Mouse (Mus musculus) embryonic stem cell, embryonic (primary cell): ENCODE data around the gene Syt7.

ENCODE experiments used
- CTCF ChIA-PET, 4 experiments: fragments of 300-600 bp in 2 of 4; fragments of 350-600 bp in 2 of 4; sonication (Branson Sonifier 250); formaldehyde crosslinking; loops; one replicate each; lab custom pipeline; 2022; ENCODE audit warnings: inconsistent platforms in 2 of 4; lab: Charles Lee
- POLR2A ChIA-PET, 4 experiments: fragments of 300-600 bp in 2 of 4; fragments of 350-600 bp in 2 of 4; sonication (Branson Sonifier 250); formaldehyde crosslinking; loops; one replicate each; lab custom pipeline; 2022; ENCODE audit warnings: antibody characterized with exemption in 4 of 4, inconsistent platforms in 1 of 4; lab: Charles Lee

Syt7 gene

GRCm38 (mm10) chr19:10429371-10429770 is 40.5 kb downstream of the Syt7 start:
- ChIA-PET POLR2A (interaction anchor here in 1 of 4 experiments (0.8 kb wide), 1 partner anchor 30 kb away, joined by 3 read pairs; no protein-coding TSS in a partner anchor), CTCF (interaction anchor here in 2 of 4 experiments (0.6 to 0.8 kb wide), 2 partner anchors 73 to 417 kb away, joined by 3 to 4 read pairs; no protein-coding TSS in a partner anchor)

- POLR2A ChIA-PET: interaction anchor here in 2 of 4 experiments (1.3 to 1.8 kb wide), 2 partner anchors 17 to 26 kb away, joined by 3 to 4 read pairs; partner anchors contain the start of gene Lrrc10b (in 1 of the 2)
- CTCF ChIA-PET: interaction anchor here in 2 of 4 experiments (1.5 to 1.6 kb wide), 2 partner anchors 18 to 90 kb away, joined by 3 to 6 read pairs; no protein-coding TSS in a partner anchor
Measured at GRCm38 (mm10) chr19:10431410-10431809, 42.5 kb downstream of the Syt7 start.

GRCm38 (mm10) chr19:10431841-10432240 is 43.0 kb downstream of the Syt7 start:
- ChIA-PET POLR2A (interaction anchor here in 2 of 4 experiments (1.3 to 1.8 kb wide), 2 partner anchors 18 to 25 kb away, joined by 3 to 4 read pairs; partner anchors contain the start of gene Lrrc10b (in 1 of the 2)), CTCF (interaction anchor here in 3 of 4 experiments (0.5 to 1.6 kb wide), 3 partner anchors 18 to 91 kb away, joined by 3 to 6 read pairs (median 5); no protein-coding TSS in a partner anchor)

GRCm38 (mm10) chr19:10433225-10433624 is 44.3 kb downstream of the Syt7 start:
- CTCF ChIA-PET: interaction anchor here in 1 of 4 experiments (0.9 to 1.1 kb wide), 2 partner anchors 11 to 16 kb away, joined by 3 read pairs; no protein-coding TSS in a partner anchor
- POLR2A ChIA-PET: interaction anchor here in 1 of 4 experiments (0.8 kb wide), 1 partner anchor 22 kb away, joined by 3 read pairs; no protein-coding TSS in a partner anchor

GRCm38 (mm10) chr19:10433879-10434540 is 45.1 kb downstream of the Syt7 start:
- ChIA-PET POLR2A (interaction anchor here (0.5 to 1.3 kb wide), 6 partner anchors 14 to 134 kb away, joined by 3 to 4 read pairs (median 3); no protein-coding TSS in a partner anchor), CTCF (interaction anchor here (0.6 to 3.2 kb wide), 10 partner anchors 10 to 175 kb away, joined by 3 to 25 read pairs (median 3); partner anchors contain the start of gene Lrrc10b (in 1 of the 4))

- ChIA-PET CTCF (interaction anchor here (0.5 to 3.2 kb wide), 16 partner anchors 10 to 362 kb away, joined by 3 to 25 read pairs (median 4); partner anchors contain the start of gene Lrrc10b (in 2 of the 4)), POLR2A (interaction anchor here in 3 of 4 experiments (0.5 to 1.3 kb wide), 5 partner anchors 15 to 133 kb away, joined by 3 to 4 read pairs (median 3); no protein-coding TSS in a partner anchor)
Measured at GRCm38 (mm10) chr19:10434927-10435326, 46.0 kb downstream of the Syt7 start.

- POLR2A ChIA-PET: interaction anchor here in 2 of 4 experiments (0.5 to 1.5 kb wide), 7 partner anchors 9 to 177 kb away, joined by 3 to 4 read pairs (median 3); partner anchors contain the start of gene Lrrc10b (in 1 of the 2)
- CTCF ChIA-PET: interaction anchor here (0.6 to 3.2 kb wide), 59 partner anchors 9 to 195 kb away, joined by 3 to 25 read pairs (median 4); partner anchors contain the start of genes Lrrc10b (in 2 of the 4), Cpsf7 (in 1 of the 4), Ppp1r32 (in 1 of the 4) and Syt7 (in 1 of the 4)
Measured at GRCm38 (mm10) chr19:10435908-10436307, 47.0 kb downstream of the Syt7 start.

GRCm38 (mm10) chr19:10436726-10437125 is 47.8 kb downstream of the Syt7 start:
- POLR2A ChIA-PET: interaction anchor here in 1 of 4 experiments (1.5 kb wide), 1 partner anchor 16 kb away, joined by 3 read pairs; no protein-coding TSS in a partner anchor
- CTCF ChIA-PET: interaction anchor here in 2 of 4 experiments (1.2 to 3.2 kb wide), 6 partner anchors 51 to 102 kb away, joined by 3 to 25 read pairs (median 4); no protein-coding TSS in a partner anchor

- ChIA-PET POLR2A (interaction anchor here in 1 of 4 experiments (0.6 kb wide), 1 partner anchor 260 kb away, joined by 3 read pairs; no protein-coding TSS in a partner anchor), CTCF (interaction anchor here in 2 of 4 experiments (1.1 to 1.8 kb wide), 3 partner anchors 15 to 106 kb away, joined by 3 to 5 read pairs (median 4); no protein-coding TSS in a partner anchor)
Measured at GRCm38 (mm10) chr19:10437521-10437920, 48.6 kb downstream of the Syt7 start.

- ChIA-PET CTCF (interaction anchor here (0.5 to 3.0 kb wide), 10 partner anchors 9 to 103 kb away, joined by 3 to 11 read pairs (median 4); no protein-coding TSS in a partner anchor), POLR2A (interaction anchor here in 2 of 4 experiments (0.8 to 1.9 kb wide), 3 partner anchors 8 to 14 kb away, joined by 3 to 5 read pairs (median 4); no protein-coding TSS in a partner anchor)
Measured at GRCm38 (mm10) chr19:10444685-10445369, 55.9 kb downstream of the Syt7 start.

GRCm38 (mm10) chr19:10448275-10448674 is 59.4 kb downstream of the Syt7 start:
- ChIA-PET POLR2A (interaction anchor here in 2 of 4 experiments (0.6 to 1.0 kb wide), 3 partner anchors 12 to 60 kb away, joined by 3 read pairs; no protein-coding TSS in a partner anchor), CTCF (interaction anchor here in 3 of 4 experiments (0.7 to 5.5 kb wide), 7 partner anchors 12 to 190 kb away, joined by 3 to 57 read pairs (median 6); no protein-coding TSS in a partner anchor)

GRCm38 (mm10) chr19:10449190-10449589 is 60.3 kb downstream of the Syt7 start:
- POLR2A ChIA-PET: interaction anchor here in 2 of 4 experiments (0.6 to 1.6 kb wide), 7 partner anchors 13 to 74 kb away, joined by 3 to 8 read pairs (median 3); partner anchors contain the start of gene Ppp1r32 (in 1 of the 2)
- CTCF ChIA-PET: interaction anchor here (0.5 to 5.5 kb wide), 49 partner anchors 9 to 542 kb away, joined by 3 to 57 read pairs (median 4); partner anchors contain the start of genes Ppp1r32 (in 2 of the 4), Cpsf7 (in 1 of the 4) and Lrrc10b (in 1 of the 4)

GRCm38 (mm10) chr19:10449708-10450107 is 60.8 kb downstream of the Syt7 start:
- ChIA-PET CTCF (interaction anchor here (0.5 to 5.5 kb wide), 54 partner anchors 8 to 542 kb away, joined by 3 to 57 read pairs (median 4); partner anchors contain the start of genes Ppp1r32 (in 3 of the 4), Cpsf7 (in 1 of the 4) and Lrrc10b (in 1 of the 4)), POLR2A (interaction anchor here in 2 of 4 experiments (0.6 to 1.6 kb wide), 6 partner anchors 34 to 74 kb away, joined by 3 to 8 read pairs (median 4); partner anchors contain the start of gene Ppp1r32 (in 1 of the 2))

- POLR2A ChIA-PET: interaction anchor here in 2 of 4 experiments (0.7 to 1.3 kb wide), 2 partner anchors 30 to 457 kb away, joined by 3 to 4 read pairs; no protein-coding TSS in a partner anchor
- CTCF ChIA-PET: interaction anchor here in 3 of 4 experiments (0.6 to 1.0 kb wide), 5 partner anchors 10 to 1699 kb away, joined by 3 read pairs; no protein-coding TSS in a partner anchor
Measured at GRCm38 (mm10) chr19:10454718-10455436, 66.0 kb downstream of the Syt7 start.

GRCm38 (mm10) chr19:10455437-10455806 is 66.5 kb downstream of the Syt7 start:
- POLR2A ChIA-PET: interaction anchor here in 2 of 4 experiments (0.7 to 1.3 kb wide), 2 partner anchors 29 to 457 kb away, joined by 3 to 4 read pairs; no protein-coding TSS in a partner anchor
- CTCF ChIA-PET: interaction anchor here in 3 of 4 experiments (0.6 to 1.0 kb wide), 4 partner anchors 11 to 155 kb away, joined by 3 read pairs; no protein-coding TSS in a partner anchor
